Mouse (Mus musculus): Measurements from ENCODE around the gene Krt76. TPM values are rescaled to one million over a fixed set of nuclear protein-coding genes. Genes with fewer than 3 reads are reported as not detected.

Krt76 gene
- 0.02 TPM in 1 of 2 replicates, not detected in the other for polyA plus RNA-seq (2012; rRNA removed)

GRCm38 (mm10) chr15:101892820-101893219, at the start of gene Krt76:
Gene Krt76 (minus strand): TSS chr15:101892920.

GRCm38 (mm10) chr15:101940274-101940829, 47.6 kb upstream of the Krt76 start, which contains the start of gene Krt79:
Gene Krt79 (minus strand): TSS chr15:101940324.

GRCm38 (mm10) chr15:101924635-101925034, 31.9 kb upstream of the Krt76 start, which contains the start of gene Krt4:
Gene Krt4 (minus strand): TSS chr15:101924735.

GRCm38 (mm10) chr15:101869431-101869830, 23.3 kb downstream of the Krt76 start, which contains the start of gene Krt77:
Gene Krt77 (minus strand): TSS chr15:101869705.

GRCm38 (mm10) chr15:101850694-101851093, 42.0 kb downstream of the Krt76 start, which contains the start of gene Krt1:
Gene Krt1 (minus strand): TSS chr15:101850794.

Other genes starting within 250 kb of the Krt76 start
- not detected in 2 replicates for gene Gm5478, start 245.5 kb downstream of the Krt76 start, polyA plus RNA-seq (2012; rRNA removed)
- not detected in 2 replicates for gene Krt6b, start 212.6 kb downstream of the Krt76 start, polyA plus RNA-seq (2012; rRNA removed)
- gene Krt6a, start 198.6 kb downstream of the Krt76 start, polyA plus RNA-seq (2012; rRNA removed): 0.04 and 0.05 TPM in 2 replicates
- gene Krt5, start 180.0 kb downstream of the Krt76 start, polyA plus RNA-seq (2012; rRNA removed): 3.2 and 10.1 TPM in 2 replicates
- gene Krt71, start 149.8 kb downstream of the Krt76 start, polyA plus RNA-seq (2012; rRNA removed): not detected in 2 replicates
- not detected in 2 replicates for gene Krt72, start 106.5 kb downstream of the Krt76 start, polyA plus RNA-seq (2012; rRNA removed)
- 0.09 and 0.19 TPM in 2 replicates for gene Krt73, start 90.6 kb downstream of the Krt76 start, polyA plus RNA-seq (2012; rRNA removed)
- gene Krt2, start 74.8 kb downstream of the Krt76 start, polyA plus RNA-seq (2012; rRNA removed): 0.01 and 0.04 TPM in 2 replicates
- gene Krt1, start 42.1 kb downstream of the Krt76 start, polyA plus RNA-seq (2012; rRNA removed): 1.5 and 1.8 TPM in 2 replicates
- not detected in 2 replicates for gene Krt77, start 23.2 kb downstream of the Krt76 start, polyA plus RNA-seq (2012; rRNA removed)
- not detected in 2 replicates for gene Krt4, start 31.8 kb upstream of the Krt76 start, polyA plus RNA-seq (2012; rRNA removed)
- gene Krt79, start 47.4 kb upstream of the Krt76 start, polyA plus RNA-seq (2012; rRNA removed): 0.05 and 0.12 TPM in 2 replicates
- 0.01 TPM in 1 of 2 replicates, not detected in the other for gene Krt78, start 61.4 kb upstream of the Krt76 start, polyA plus RNA-seq (2012; rRNA removed)
- 11.0 and 13.8 TPM in 2 replicates for gene Krt8, start 111.6 kb upstream of the Krt76 start, polyA plus RNA-seq (2012; rRNA removed)
- 11.5 and 12.7 TPM in 2 replicates for gene Krt18, start 135.3 kb upstream of the Krt76 start, polyA plus RNA-seq (2012; rRNA removed)
- gene Eif4b, start 180.9 kb upstream of the Krt76 start, polyA plus RNA-seq (2012; rRNA removed): 205 and 236 TPM in 2 replicates
- gene Tns2, start 207.5 kb upstream of the Krt76 start, polyA plus RNA-seq (2012; rRNA removed): 11.3 and 23.8 TPM in 2 replicates
- 21.5 and 22.7 TPM in 2 replicates for gene Spryd3, start 243.3 kb upstream of the Krt76 start, polyA plus RNA-seq (2012; rRNA removed)